Mouse (Mus musculus) embryonic fibroblast, embryonic 13.5 days (primary cell): ENCODE data around the gene Faim2.

Experiments
- CTCF ChIP-seq: IDR thresholded peaks from 2 replicates; pipeline ENCODE4 v1.5.1; 2011; ENCODE audit warnings: mild to moderate bottlenecking, control low read depth, low read length, moderate library complexity, borderline replicate concordance; ENCODE audit not compliant: insufficient read depth
- POLR2A ChIP-seq: IDR thresholded peaks from 2 replicates; pipeline ENCODE4 v1.6.1; 2011; ENCODE audit warnings: low read depth, mild to moderate bottlenecking, control low read depth, low read length, moderate library complexity

DNA sequence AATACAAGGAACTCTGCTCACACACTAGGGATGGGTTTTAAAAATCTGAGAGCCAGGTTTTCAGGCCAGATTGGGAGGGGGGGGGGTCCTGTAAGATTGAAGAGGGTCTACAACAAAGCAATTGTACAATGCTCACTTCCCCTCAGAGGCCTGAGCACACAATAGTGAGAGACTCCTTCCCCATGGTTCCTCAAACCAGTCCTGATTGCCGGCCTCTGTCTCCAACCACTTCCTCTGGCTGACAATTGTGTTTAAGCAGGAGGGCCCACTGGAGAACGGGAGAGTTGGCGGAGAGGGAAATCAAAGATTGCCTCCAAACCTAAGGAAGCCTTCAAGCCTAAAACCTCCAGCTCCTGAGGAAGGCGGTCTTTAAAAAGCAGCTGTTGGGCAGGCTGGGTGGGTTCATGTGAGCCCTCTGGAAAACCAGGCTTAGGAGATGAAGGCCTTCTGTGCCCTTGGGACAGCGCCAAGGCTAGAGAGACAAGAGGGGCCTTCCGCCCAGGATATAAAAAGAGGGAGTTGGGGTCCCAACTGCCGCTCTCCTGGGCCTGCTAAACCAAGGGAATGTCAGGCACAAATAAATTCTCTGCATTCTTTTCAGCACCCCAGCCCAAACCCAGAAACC is 71.5 kb downstream of the Faim2 start:
- TF ChIP-seq CTCF (no peak), POLR2A (no peak)
